Mouse (Mus musculus): Measurements from ENCODE around the gene 4933434E20Rik.

The 4933434E20Rik gene

GRCm38 (mm10) chr3:90081365-90082240 is 30.2 kb downstream of the 4933434E20Rik start:
- peak; percentile 47 to 48 for DNase-seq

- DNase-seq: peak; percentile 55 to 75
These were observed 31.6 kb downstream of the 4933434E20Rik start for GRCm38 (mm10) chr3:90083034-90083433.

GRCm38 (mm10) chr3:90083698-90084324 is 32.4 kb downstream of the 4933434E20Rik start:
- peak; percentile 41 to 49 for DNase-seq

GRCm38 (mm10) chr3:90084790-90085189 is 33.4 kb downstream of the 4933434E20Rik start:
- peak in 1 of 2 experiments; percentile 43 for DNase-seq

GRCm38 (mm10) chr3:90085281-90085680 is 33.8 kb downstream of the 4933434E20Rik start:
- peak; percentile 49 to 71 for DNase-seq

- DNase-seq: no peak
These were observed 34.6 kb downstream of the 4933434E20Rik start for GRCm38 (mm10) chr3:90086068-90086467.

GRCm38 (mm10) chr3:90088617-90089016 is 37.2 kb downstream of the 4933434E20Rik start:
- peak; percentile 43 to 66 for DNase-seq

- no peak for DNase-seq
These were observed 39.5 kb downstream of the 4933434E20Rik start for GRCm38 (mm10) chr3:90090892-90091291.

- no peak for DNase-seq
These were observed 43.0 kb downstream of the 4933434E20Rik start for GRCm38 (mm10) chr3:90094453-90094852.

GRCm38 (mm10) chr3:90097928-90098327 is 46.5 kb downstream of the 4933434E20Rik start:
- no peak for DNase-seq

- no peak for DNase-seq
These were observed 49.6 kb downstream of the 4933434E20Rik start for GRCm38 (mm10) chr3:90101010-90101409.

GRCm38 (mm10) chr3:90101673-90102072 is 50.2 kb downstream of the 4933434E20Rik start:
- DNase-seq: no peak

- DNase-seq: peak; percentile 55 to 67
These were observed 50.8 kb downstream of the 4933434E20Rik start for GRCm38 (mm10) chr3:90102239-90102638.

GRCm38 (mm10) chr3:90103176-90103575 is 51.7 kb downstream of the 4933434E20Rik start:
- no peak for DNase-seq

GRCm38 (mm10) chr3:90103938-90104337 is 52.5 kb downstream of the 4933434E20Rik start, which contains the start of gene Nup210l:
Nup210l (plus strand) TSS chr3:90104132.
- no peak for DNase-seq

GRCm38 (mm10) chr3:90111706-90112105 is 60.3 kb downstream of the 4933434E20Rik start:
- DNase-seq: no peak

- peak in 1 of 2 experiments; percentile 36 for DNase-seq
These were observed 62.9 kb downstream of the 4933434E20Rik start for GRCm38 (mm10) chr3:90114342-90114741.

- no peak for DNase-seq
These were observed 64.1 kb downstream of the 4933434E20Rik start for GRCm38 (mm10) chr3:90115526-90115925.

All from lung, adult 18-20 months (tissue).